Mouse (Mus musculus) hindbrain, embryonic 10.5 days (tissue): Measurements from ENCODE around the gene Gsta3. TPM values are rescaled to one million over a fixed set of nuclear protein-coding genes. Genes with fewer than 3 reads are reported as not detected.

Source experiments
- DNase-seq: peaks from one replicate; pipeline ENCODE4 v3.0.0-alpha.2; 2017; ENCODE audit warnings: low spot score
- H3K27ac ChIP-seq: fragments of 300-500 bp; sonication (generic); 2 replicates; pipeline ENCODE4 v1.5.1; 2016; ENCODE audit warnings: mild to moderate bottlenecking, moderate library complexity
- H3K27me3 ChIP-seq: fragments of 300-500 bp; sonication (generic); 2 replicates; pipeline ENCODE4 v1.6.1; 2016; ENCODE audit warnings: mild to moderate bottlenecking; ENCODE audit not compliant: poor library complexity, insufficient read depth, severe bottlenecking
- H3K36me3 ChIP-seq: fragments of 300-500 bp; sonication (generic); 2 replicates; pipeline ENCODE4 v1.6.1; 2016; ENCODE audit warnings: mild to moderate bottlenecking, moderate library complexity
- H3K4me1 ChIP-seq: fragments of 300-500 bp; sonication (generic); replicated peaks from 2 replicates; pipeline ENCODE4 v1.6.1; 2016; ENCODE audit warnings: mild to moderate bottlenecking
- H3K4me3 ChIP-seq: fragments of 300-500 bp; sonication (generic); 2 replicates; pipeline ENCODE4 v1.5.1; 2016; ENCODE audit warnings: mild to moderate bottlenecking, moderate library complexity
- H3K9me3 ChIP-seq: fragments of 300-500 bp; sonication (generic); 2 replicates; pipeline ENCODE4 v1.6.1; 2016; ENCODE audit warnings: mild to moderate bottlenecking, moderate library complexity
- WGBS: fragments of 180-500 bp; shearing (Covaris S2); methylation state at CpG from one replicate; pipeline ENCODE4 v1.1.7; 2016; 5-methylcytosine and 5-hydroxymethylcytosine counted together
- polyA plus RNA-seq: library from polyadenylated mRNA; unstranded; fragments of >200 nt; fragmentation: Nextera tagmentation; extraction: Ambion mirVana; gene quantifications from 2 replicates; pipeline ENCODE4 v1.2.1, GENCODE M21; 2016

Gene Gsta3
- polyA plus RNA-seq, 1 experiment from 2014 or later = 0.21 TPM

DNA sequence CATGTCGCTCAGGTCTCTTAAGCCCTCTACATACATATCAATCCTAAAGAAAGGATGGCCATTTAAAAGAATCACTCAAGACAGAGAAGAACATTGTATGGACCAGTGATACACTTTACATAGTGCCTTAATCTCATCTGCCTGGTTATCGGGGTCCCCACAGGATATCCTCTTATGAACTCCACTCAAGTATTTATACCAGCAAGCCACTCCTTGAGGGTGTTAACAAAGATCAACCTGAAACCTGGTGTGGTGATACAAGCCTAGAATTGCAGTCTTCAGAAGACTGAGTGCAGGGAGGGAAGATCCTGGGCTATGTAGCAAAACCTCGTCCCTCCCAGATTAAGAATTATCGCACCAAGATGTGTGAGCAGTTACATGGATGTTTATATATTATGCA lies 51.0 kb downstream of the Gsta3 start:
- no peak overlapping the region for H3K27ac ChIP-seq
- no peak overlapping the region for H3K4me3 ChIP-seq
- H3K9me3 ChIP-seq = no peaks in the 10 kb centered on the region
- no peaks in the 10 kb centered on the region for H3K4me1 ChIP-seq
- H3K27me3 ChIP-seq = no peaks in the 10 kb centered on the region
- no peaks in the 10 kb centered on the region for H3K36me3 ChIP-seq
- WGBS = 90% methylated on average over 4 of the region's 4 CpGs
- no peak for DNase-seq

DNA sequence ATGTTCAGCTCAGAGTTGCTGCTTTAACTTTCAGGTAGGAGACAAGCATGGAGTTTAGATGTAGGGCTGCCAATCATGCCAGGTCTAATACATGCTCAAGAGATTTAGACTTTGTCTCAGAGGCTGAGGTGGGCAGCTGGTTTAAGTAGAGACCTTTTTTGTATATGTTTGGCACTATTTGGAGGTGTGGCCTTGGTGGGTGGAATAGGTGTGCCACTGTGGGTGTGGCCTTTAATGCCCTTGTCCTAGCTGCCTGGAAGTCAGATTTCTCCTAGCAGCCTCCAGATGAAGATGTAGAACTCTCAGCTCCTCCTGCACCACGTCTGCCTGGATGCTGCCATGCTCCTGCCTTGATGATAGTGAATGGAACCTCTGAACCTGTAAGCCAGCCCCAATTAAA lies 52.2 kb downstream of the Gsta3 start:
- WGBS = 70% methylated on average over 1 of the region's 1 CpGs
- H3K4me3 ChIP-seq = no peak overlapping the region
- H3K9me3 ChIP-seq = no peaks in the 10 kb centered on the region
- no peak for DNase-seq
- H3K27ac ChIP-seq = no peak overlapping the region
- H3K27me3 ChIP-seq = no peaks in the 10 kb centered on the region
- H3K36me3 ChIP-seq = no peaks in the 10 kb centered on the region
- H3K4me1 ChIP-seq = no peaks in the 10 kb centered on the region

DNA sequence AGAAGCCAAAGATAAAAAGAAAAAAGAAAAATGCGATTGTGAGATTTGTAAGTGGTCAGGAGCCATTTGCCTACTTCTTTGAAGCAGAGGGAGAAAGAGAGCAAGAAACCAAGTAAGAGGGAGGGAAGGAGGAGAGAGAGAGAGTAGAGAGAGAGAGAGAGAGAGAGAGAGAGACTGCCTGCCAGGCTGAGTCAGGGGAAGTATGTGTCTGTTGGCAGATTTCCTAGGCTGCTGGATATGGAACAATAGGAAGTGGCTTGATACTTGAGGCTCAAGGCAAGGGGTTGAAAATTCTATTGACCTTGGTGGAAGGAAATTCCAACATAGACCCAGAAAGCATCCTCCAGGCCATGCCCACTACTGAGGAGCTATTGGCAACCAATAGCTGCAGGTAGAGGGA lies 55.8 kb downstream of the Gsta3 start:
- Histone ChIP-seq H3K36me3 (no peaks in the 10 kb centered on the region), H3K27ac (no peak overlapping the region), H3K9me3 (no peaks in the 10 kb centered on the region), H3K4me3 (no peak overlapping the region), H3K27me3 (no peaks in the 10 kb centered on the region), H3K4me1 (no peaks in the 10 kb centered on the region)
- no peak for DNase-seq
- WGBS = 86% methylated on average over 1 of the region's 1 CpGs

GRCm38 (mm10) chr1:21298114-21298513 lies 57.7 kb downstream of the Gsta3 start:
- no peaks in the 10 kb centered on the region for H3K27me3 ChIP-seq
- DNase-seq = no peak
- 94% methylated on average over 4 of the region's 4 CpGs for WGBS

GRCm38 (mm10) chr1:21299826-21300225 lies 59.4 kb downstream of the Gsta3 start:
- Histone ChIP-seq H3K27me3 (no peaks in the 10 kb centered on the region), H3K4me1 (no peaks in the 10 kb centered on the region), H3K36me3 (no peaks in the 10 kb centered on the region), H3K9me3 (no peaks in the 10 kb centered on the region), H3K4me3 (no peak overlapping the region), H3K27ac (no peak overlapping the region)
- 64% methylated on average over 3 of the region's 3 CpGs for WGBS
- no peak for DNase-seq

More at GRCm38 (mm10) chr1:21298114-21298513, 57.7 kb downstream of the Gsta3 start:
- Histone ChIP-seq H3K4me1 (no peaks in the 10 kb centered on the region), H3K36me3 (no peaks in the 10 kb centered on the region), H3K27ac (no peak overlapping the region), H3K4me3 (no peak overlapping the region), H3K9me3 (no peaks in the 10 kb centered on the region)

DNA sequence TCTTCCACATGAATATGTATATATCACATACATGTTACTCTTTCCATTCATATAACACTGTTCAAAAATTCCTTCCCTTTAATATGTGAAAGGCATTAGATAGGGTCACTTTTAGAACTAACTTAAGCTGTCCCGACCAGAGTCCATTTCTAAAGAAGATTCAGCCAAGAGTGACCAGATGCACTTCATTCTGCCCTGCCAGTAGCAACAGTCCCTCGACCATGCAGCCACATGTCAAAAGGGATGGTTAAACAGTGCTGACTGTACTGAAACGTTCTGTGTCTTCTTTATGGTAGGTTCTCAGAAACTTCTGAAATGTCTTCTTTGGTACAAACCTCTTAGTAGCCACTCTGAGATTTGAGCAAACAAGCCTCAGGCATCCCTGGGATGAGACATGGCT lies 61.3 kb downstream of the Gsta3 start:
- Histone ChIP-seq H3K27me3 (no peaks in the 10 kb centered on the region), H3K4me1 (no peaks in the 10 kb centered on the region), H3K36me3 (no peaks in the 10 kb centered on the region), H3K9me3 (no peaks in the 10 kb centered on the region), H3K27ac (no peak overlapping the region), H3K4me3 (no peak overlapping the region)
- 87% methylated on average over 3 of the region's 3 CpGs for WGBS
- no peak for DNase-seq

- no peaks in the 10 kb centered on the region for H3K36me3 ChIP-seq
- H3K4me3 ChIP-seq = no peak overlapping the region
- no peaks in the 10 kb centered on the region for H3K4me1 ChIP-seq
- DNase-seq = no peak
- no peak overlapping the region for H3K27ac ChIP-seq
- no peaks in the 10 kb centered on the region for H3K9me3 ChIP-seq
- no peaks in the 10 kb centered on the region for H3K27me3 ChIP-seq
- WGBS = 79% methylated on average over 3 of the region's 3 CpGs
Measured at GRCm38 (mm10) chr1:21304174-21304573, 63.8 kb downstream of the Gsta3 start.

DNA sequence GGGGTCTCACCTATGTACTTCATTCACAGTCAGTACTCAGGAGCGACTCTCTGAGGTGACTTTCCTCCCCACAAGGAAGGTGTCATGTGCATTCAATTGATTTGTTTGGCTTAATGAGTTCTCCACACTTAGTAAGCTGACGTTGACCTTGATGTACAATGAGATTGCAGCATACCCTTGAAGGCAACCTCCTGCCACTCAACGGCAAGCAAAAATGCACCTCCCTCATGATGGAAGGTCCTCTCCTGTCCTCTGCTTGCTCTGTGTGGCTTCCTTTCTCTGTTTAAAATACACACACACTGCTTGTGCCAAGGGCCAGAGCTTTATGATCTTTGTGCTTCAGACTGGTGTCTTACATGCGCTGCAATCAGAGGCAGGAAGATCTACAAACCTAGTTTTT lies 64.3 kb downstream of the Gsta3 start:
- H3K36me3 ChIP-seq = no peaks in the 10 kb centered on the region

GRCm38 (mm10) chr1:21305443-21305842 lies 65.1 kb downstream of the Gsta3 start:
- WGBS = 91% methylated on average over 3 of the region's 3 CpGs
- no peak overlapping the region for H3K27ac ChIP-seq
- no peaks in the 10 kb centered on the region for H3K9me3 ChIP-seq
- no peak overlapping the region for H3K4me3 ChIP-seq
- H3K27me3 ChIP-seq = no peaks in the 10 kb centered on the region
- no peaks in the 10 kb centered on the region for H3K36me3 ChIP-seq
- no peaks in the 10 kb centered on the region for H3K4me1 ChIP-seq
- DNase-seq = no peak

More for the DNA sequence above, 64.3 kb downstream of the Gsta3 start:
- no peak for DNase-seq
- no peak overlapping the region for H3K4me3 ChIP-seq
- WGBS = 90% methylated on average over 4 of the region's 4 CpGs
- no peaks in the 10 kb centered on the region for H3K4me1 ChIP-seq
- H3K27me3 ChIP-seq = no peaks in the 10 kb centered on the region
- no peaks in the 10 kb centered on the region for H3K9me3 ChIP-seq
- H3K27ac ChIP-seq = no peak overlapping the region

- 83% methylated on average over 2 of the region's 2 CpGs for WGBS
- no peak overlapping the region for H3K4me3 ChIP-seq
- no peaks in the 10 kb centered on the region for H3K36me3 ChIP-seq
- DNase-seq = no peak
- no peaks in the 10 kb centered on the region for H3K27me3 ChIP-seq
- no peak overlapping the region for H3K27ac ChIP-seq
- no peaks in the 10 kb centered on the region for H3K9me3 ChIP-seq
- no peaks in the 10 kb centered on the region for H3K4me1 ChIP-seq
Measured at GRCm38 (mm10) chr1:21314336-21314735, 73.9 kb downstream of the Gsta3 start.

Other genes starting within 250 kb of the Gsta3 start
- 5.0 and 6.3 TPM in 2 replicates for gene Tram2, start 161.4 kb upstream of the Gsta3 start, polyA plus RNA-seq
- gene Tmem14a, start 22.0 kb upstream of the Gsta3 start, polyA plus RNA-seq = 10.5 and 11.1 TPM in 2 replicates
- not detected in 2 replicates for gene Khdc1a, start 109.1 kb downstream of the Gsta3 start, polyA plus RNA-seq
- gene Khdc1c, start 127.7 kb downstream of the Gsta3 start, polyA plus RNA-seq = not detected in 2 replicates
- gene Khdc1b, start 143.0 kb downstream of the Gsta3 start, polyA plus RNA-seq = 0.07 TPM in 1 of 2 replicates, not detected in the other